Mouse (Mus musculus): ENCODE data around the gene Anxa5. TPM values are rescaled to one million over a fixed set of nuclear protein-coding genes. Genes with fewer than 3 reads are reported as not detected.

The Anxa5 gene
- polyA plus RNA-seq, 1 experiment from 2014 or later = 106 TPM

- H3K9me3 ChIP-seq (replicated peaks) = no peaks in the 10 kb centered on the region
- H3K36me3 ChIP-seq = no peaks in the 10 kb centered on the region
- no peak for DNase-seq (ENCODE audit: low spot score)
- peak overlapping the region; percentile 46; the same call in 1 of the 2 replicates for H3K27ac ChIP-seq (replicated peaks)
- H3K4me3 ChIP-seq = no peak overlapping the region
- 53% methylated on average over 9 of the region's 9 CpGs for WGBS
- peaks cover 2% of the 10 kb centered on the region; the same call in 1 of the 2 replicates for H3K27me3 ChIP-seq (ENCODE audit: low read depth, poor library complexity, severe bottlenecking)
- H3K4me1 ChIP-seq = peaks cover 37% of the 10 kb centered on the region
These were observed 7.2 kb upstream of the Anxa5 start for GRCm38 (mm10) chr3:36482940-36483339.

- DNase-seq (ENCODE audit: low spot score) = peak; percentile 64
- Histone ChIP-seq H3K4me3 (peak overlapping the region; percentile 28), H3K27me3 (ENCODE audit: low read depth, poor library complexity, severe bottlenecking) (peaks cover 13% of the 10 kb centered on the region), H3K27ac (replicated peaks) (peak overlapping the region; percentile 88), H3K4me1 (peaks cover 38% of the 10 kb centered on the region), H3K36me3 (no peaks in the 10 kb centered on the region), H3K9me3 (replicated peaks) (no peaks in the 10 kb centered on the region)
- WGBS = 12% methylated on average over 11 of the region's 11 CpGs
These were observed 6.1 kb upstream of the Anxa5 start for GRCm38 (mm10) chr3:36481776-36482193.

- Histone ChIP-seq H3K4me3 (no peak overlapping the region), H3K27ac (replicated peaks) (0 out of 2 replicates have a peak overlapping the region, but pooled peaks have one; percentile 7), H3K27me3 (ENCODE audit: low read depth, poor library complexity, severe bottlenecking) (peaks cover 19% of the 10 kb centered on the region), H3K9me3 (replicated peaks) (no peaks in the 10 kb centered on the region), H3K36me3 (no peaks in the 10 kb centered on the region), H3K4me1 (peaks cover 51% of the 10 kb centered on the region)
- no peak for DNase-seq (ENCODE audit: low spot score)
- WGBS = 74% methylated on average over 2 of the region's 2 CpGs
These were observed 4.8 kb upstream of the Anxa5 start for GRCm38 (mm10) chr3:36480486-36480885.

GRCm38 (mm10) chr3:36478776-36479175 is 3.1 kb upstream of the Anxa5 start:
- Histone ChIP-seq H3K27ac (replicated peaks) (no peak overlapping the region), H3K4me3 (no peak overlapping the region)
- WGBS = 88% methylated on average over 8 of the region's 8 CpGs

GRCm38 (mm10) chr3:36476261-36477155 is 814 bp upstream of the Anxa5 start:
- Histone ChIP-seq H3K4me3 (peak overlapping the region; percentile 70), H3K4me1 (peaks cover 46% of the 10 kb centered on the region), H3K27ac (replicated peaks) (peak overlapping the region; percentile 81), H3K36me3 (no peaks in the 10 kb centered on the region), H3K27me3 (ENCODE audit: low read depth, poor library complexity, severe bottlenecking) (peaks cover 27% of the 10 kb centered on the region), H3K9me3 (replicated peaks) (no peaks in the 10 kb centered on the region)
- WGBS = 41% methylated on average over 20 of the region's 20 CpGs
- DNase-seq (ENCODE audit: low spot score) = peak; percentile 19

More at GRCm38 (mm10) chr3:36478776-36479175, 3.1 kb upstream of the Anxa5 start:
- Histone ChIP-seq H3K27me3 (ENCODE audit: low read depth, poor library complexity, severe bottlenecking) (peaks cover 27% of the 10 kb centered on the region), H3K36me3 (no peaks in the 10 kb centered on the region), H3K4me1 (peaks cover 62% of the 10 kb centered on the region), H3K9me3 (replicated peaks) (no peaks in the 10 kb centered on the region)
- no peak for DNase-seq (ENCODE audit: low spot score)

GRCm38 (mm10) chr3:36474938-36475483 is 683 bp downstream of the Anxa5 start:
- 4% methylated on average over 24 of the region's 24 CpGs for WGBS
- H3K27ac ChIP-seq (replicated peaks) = peak overlapping the region; percentile 81
- peaks cover 33% of the 10 kb centered on the region for H3K4me1 ChIP-seq
- no peak for DNase-seq (ENCODE audit: low spot score)
- H3K36me3 ChIP-seq = no peaks in the 10 kb centered on the region
- H3K27me3 ChIP-seq (ENCODE audit: low read depth, poor library complexity, severe bottlenecking) = peaks cover 27% of the 10 kb centered on the region
- no peaks in the 10 kb centered on the region for H3K9me3 ChIP-seq (replicated peaks)
- peak overlapping the region; percentile 70 for H3K4me3 ChIP-seq

GRCm38 (mm10) chr3:36474421-36474820 is 1.3 kb downstream of the Anxa5 start:
- Histone ChIP-seq H3K27me3 (ENCODE audit: low read depth, poor library complexity, severe bottlenecking) (peaks cover 27% of the 10 kb centered on the region), H3K4me3 (peak overlapping the region; percentile 70), H3K4me1 (peaks cover 33% of the 10 kb centered on the region), H3K36me3 (no peaks in the 10 kb centered on the region), H3K9me3 (replicated peaks) (no peaks in the 10 kb centered on the region), H3K27ac (replicated peaks) (no peak overlapping the region)
- WGBS = 76% methylated on average over 5 of the region's 5 CpGs
- no peak for DNase-seq (ENCODE audit: low spot score)

GRCm38 (mm10) chr3:36473222-36473621 is 2.5 kb downstream of the Anxa5 start:
- DNase-seq (ENCODE audit: low spot score) = no peak
- no peak overlapping the region for H3K4me3 ChIP-seq
- no peaks in the 10 kb centered on the region for H3K36me3 ChIP-seq
- H3K27ac ChIP-seq (replicated peaks) = no peak overlapping the region
- peaks cover 27% of the 10 kb centered on the region for H3K27me3 ChIP-seq (ENCODE audit: low read depth, poor library complexity, severe bottlenecking)
- peaks cover 25% of the 10 kb centered on the region for H3K4me1 ChIP-seq
- no peaks in the 10 kb centered on the region for H3K9me3 ChIP-seq (replicated peaks)
- WGBS = 94% methylated on average over 5 of the region's 5 CpGs

GRCm38 (mm10) chr3:36471856-36472255 is 3.8 kb downstream of the Anxa5 start:
- Histone ChIP-seq H3K4me1 (peaks cover 25% of the 10 kb centered on the region), H3K4me3 (no peak overlapping the region), H3K36me3 (no peaks in the 10 kb centered on the region), H3K27ac (replicated peaks) (no peak overlapping the region), H3K9me3 (replicated peaks) (no peaks in the 10 kb centered on the region), H3K27me3 (ENCODE audit: low read depth, poor library complexity, severe bottlenecking) (peaks cover 15% of the 10 kb centered on the region)
- DNase-seq (ENCODE audit: low spot score) = no peak
- WGBS = 79% methylated on average over 4 of the region's 4 CpGs

- Histone ChIP-seq H3K27me3 (ENCODE audit: low read depth, poor library complexity, severe bottlenecking) (peaks cover 1% of the 10 kb centered on the region; the same call in 1 of the 2 replicates), H3K27ac (replicated peaks) (no peak overlapping the region), H3K9me3 (replicated peaks) (no peaks in the 10 kb centered on the region), H3K4me1 (no peaks in the 10 kb centered on the region), H3K36me3 (no peaks in the 10 kb centered on the region), H3K4me3 (no peak overlapping the region)
- WGBS = 61% methylated on average over 2 of the region's 2 CpGs
- DNase-seq (ENCODE audit: low spot score) = no peak
These were observed 6.8 kb downstream of the Anxa5 start for GRCm38 (mm10) chr3:36468871-36469270.

- H3K9me3 ChIP-seq (replicated peaks) = no peaks in the 10 kb centered on the region
- 94% methylated on average over 7 of the region's 7 CpGs for WGBS
- no peaks in the 10 kb centered on the region for H3K4me1 ChIP-seq
- no peaks in the 10 kb centered on the region for H3K36me3 ChIP-seq
- H3K27me3 ChIP-seq (ENCODE audit: low read depth, poor library complexity, severe bottlenecking) = no peaks in the 10 kb centered on the region
- DNase-seq (ENCODE audit: low spot score) = no peak
- H3K4me3 ChIP-seq = no peak overlapping the region
- H3K27ac ChIP-seq (replicated peaks) = no peak overlapping the region
These were observed 8.1 kb downstream of the Anxa5 start for GRCm38 (mm10) chr3:36467632-36468031.

GRCm38 (mm10) chr3:36465538-36465937 is 10.2 kb downstream of the Anxa5 start:
- 51% methylated on average over 7 of the region's 7 CpGs for WGBS
- H3K4me3 ChIP-seq = no peak overlapping the region

GRCm38 (mm10) chr3:36462348-36462747 is 13.3 kb downstream of the Anxa5 start:
- H3K36me3 ChIP-seq = no peaks in the 10 kb centered on the region
- WGBS = 46% methylated on average over 1 of the region's 1 CpGs
- H3K9me3 ChIP-seq (replicated peaks) = no peaks in the 10 kb centered on the region
- no peak overlapping the region for H3K4me3 ChIP-seq
- H3K4me1 ChIP-seq = no peaks in the 10 kb centered on the region
- H3K27ac ChIP-seq (replicated peaks) = no peak overlapping the region
- H3K27me3 ChIP-seq (ENCODE audit: low read depth, poor library complexity, severe bottlenecking) = no peaks in the 10 kb centered on the region
- no peak for DNase-seq (ENCODE audit: low spot score)

More at GRCm38 (mm10) chr3:36465538-36465937, 10.2 kb downstream of the Anxa5 start:
- Histone ChIP-seq H3K27me3 (ENCODE audit: low read depth, poor library complexity, severe bottlenecking) (no peaks in the 10 kb centered on the region), H3K27ac (replicated peaks) (no peak overlapping the region), H3K9me3 (replicated peaks) (no peaks in the 10 kb centered on the region), H3K4me1 (no peaks in the 10 kb centered on the region), H3K36me3 (no peaks in the 10 kb centered on the region)
- no peak for DNase-seq (ENCODE audit: low spot score)
